Mouse (Mus musculus) lung, embryonic 16.5 days (tissue): ENCODE results near the gene Emp3. TPM values are rescaled to one million over a fixed set of nuclear protein-coding genes. Genes with fewer than 3 reads are reported as not detected.
"Not testable (repeated sequence)": the region's sequence is repeated elsewhere in the genome, so short reads cannot be mapped to it uniquely, and the experiment has no call there.

Experiments
- ATAC-seq: fragments of 200-750 bp; cut with Nextera tagmentation; 2 replicates; pipeline ENCODE4 v1.8.0; 2017; ENCODE audit warnings: low read depth, mild to moderate bottlenecking, moderate library complexity
- H3K27ac ChIP-seq: fragments of 300-500 bp; sonication (generic); 2 replicates; pipeline ENCODE4 v1.5.1; 2014; ENCODE audit warnings: mild to moderate bottlenecking, control low read depth, low read length
- H3K27me3 ChIP-seq: fragments of 300-500 bp; sonication (generic); 2 replicates; pipeline ENCODE4 v1.6.1; 2014; ENCODE audit warnings: low read depth, low read length, mixed read lengths; ENCODE audit not compliant: control insufficient read depth, insufficient read depth
- H3K36me3 ChIP-seq: fragments of 300-500 bp; sonication (generic); 2 replicates; pipeline ENCODE4 v1.6.1; 2014; ENCODE audit warnings: low read length; ENCODE audit not compliant: control insufficient read depth, insufficient read depth
- H3K4me1 ChIP-seq: fragments of 300-500 bp; sonication (generic); replicated peaks from 2 replicates; pipeline ENCODE4 v1.6.1; 2014; ENCODE audit warnings: low read length, mixed read lengths; ENCODE audit not compliant: control insufficient read depth, insufficient read depth
- H3K4me2 ChIP-seq: fragments of 300-500 bp; sonication (generic); 2 replicates; pipeline ENCODE4 v1.6.1; 2014; ENCODE audit warnings: low read depth, low read length, control low read depth
- H3K4me3 ChIP-seq: fragments of 300-500 bp; sonication (generic); 2 replicates; pipeline ENCODE4 v1.5.1; 2014; ENCODE audit warnings: mild to moderate bottlenecking, low read length, control low read depth
- H3K9ac ChIP-seq: fragments of 300-500 bp; sonication (generic); 2 replicates; pipeline ENCODE4 v1.6.1; 2014; ENCODE audit warnings: low read length, control low read depth
- H3K9me3 ChIP-seq: fragments of 300-500 bp; sonication (generic); 2 replicates; pipeline ENCODE4 v1.6.1; 2016; ENCODE audit warnings: low read length; ENCODE audit not compliant: control insufficient read depth
- WGBS: fragments of 180-500 bp; shearing (Covaris S2); extraction: QIAGEN DNeasy Blood & Tissue Kit; methylation state at CpG from one replicate; pipeline ENCODE4 v1.1.7; 2014; 5-methylcytosine and 5-hydroxymethylcytosine counted together
- polyA plus RNA-seq: library from polyadenylated mRNA; unstranded; fragments of >200 nt; fragmentation: Nextera tagmentation; extraction: Ambion mirVana; gene quantifications from 2 replicates; pipeline ENCODE4 v1.2.1, GENCODE M21; 2015

Gene Emp3
- 177 and 189 TPM in 2 replicates for polyA plus RNA-seq

DNA sequence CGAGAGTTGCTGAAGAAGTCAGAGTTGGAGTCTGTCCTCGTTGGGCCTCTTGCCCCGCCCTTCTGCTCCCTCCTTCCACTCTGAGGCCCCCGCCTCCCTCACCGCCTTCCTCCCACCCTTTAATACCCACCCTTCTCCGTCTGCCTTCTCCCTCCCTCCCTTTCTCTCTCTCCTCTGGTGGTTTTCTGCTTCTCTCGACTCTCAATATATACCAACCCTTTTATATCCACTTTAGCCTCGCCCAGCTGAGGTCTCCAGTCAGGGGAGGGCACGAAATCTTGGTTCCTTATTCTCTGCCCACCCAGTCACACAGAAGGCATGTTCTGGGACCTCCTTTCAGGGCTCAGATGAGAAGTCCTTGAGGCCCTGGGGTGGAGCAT, at the start of gene Emp3:
Gene Emp3 (minus strand): TSS at position 163 of the 380 bp plus-strand sequence.
- Histone ChIP-seq H3K36me3 (no peaks in the 10 kb centered on the region; the same call in 1 of the 2 replicates), H3K4me3 (peak within 1 kb of the TSS; percentile 58), H3K9ac (peak within 1 kb of the TSS; percentile 69), H3K9me3 (no peaks in the 10 kb centered on the region), H3K4me1 (peaks cover 45% of the 10 kb centered on the region), H3K27ac (peak within 1 kb of the TSS; percentile 97), H3K27me3 (no peaks in the 10 kb centered on the region), H3K4me2 (peak within 1 kb of the TSS; percentile 57)
- 8% methylated on average over 9 of the region's 9 CpGs for WGBS
- 0 out of 2 replicates have a peak, but pooled peaks have one; percentile 6 for ATAC-seq

DNA sequence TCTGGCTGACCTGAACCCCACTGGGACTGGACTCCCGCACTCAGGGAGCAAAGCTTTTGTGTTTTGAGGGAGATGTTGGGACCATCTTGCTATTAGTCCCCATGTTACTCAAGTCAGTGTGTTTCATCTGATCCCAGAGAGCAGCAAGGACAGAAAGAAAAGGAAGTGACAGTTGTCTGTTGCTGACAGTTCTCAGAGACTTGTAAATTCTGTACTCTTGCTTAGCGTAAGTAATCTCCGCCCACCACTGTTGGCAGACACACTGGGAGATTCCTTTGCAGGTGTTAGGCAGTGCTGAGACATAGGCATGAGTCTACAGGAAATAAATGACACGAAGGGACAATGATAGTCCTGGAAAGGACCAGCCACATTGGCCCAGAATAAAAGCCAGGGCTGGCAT, 35.4 kb upstream of the Emp3 start:
- no peaks in the 10 kb centered on the region for H3K27me3 ChIP-seq
- no peak for ATAC-seq
- H3K9ac ChIP-seq = no peak overlapping the region
- no peak overlapping the region for H3K4me3 ChIP-seq
- H3K36me3 ChIP-seq = no peaks in the 10 kb centered on the region
- H3K27ac ChIP-seq = no peak overlapping the region
- 48% methylated on average over 4 of the region's 4 CpGs for WGBS
- H3K4me1 ChIP-seq = no peaks in the 10 kb centered on the region
- H3K9me3 ChIP-seq = no peaks in the 10 kb centered on the region
- H3K4me2 ChIP-seq = no peak overlapping the region

DNA sequence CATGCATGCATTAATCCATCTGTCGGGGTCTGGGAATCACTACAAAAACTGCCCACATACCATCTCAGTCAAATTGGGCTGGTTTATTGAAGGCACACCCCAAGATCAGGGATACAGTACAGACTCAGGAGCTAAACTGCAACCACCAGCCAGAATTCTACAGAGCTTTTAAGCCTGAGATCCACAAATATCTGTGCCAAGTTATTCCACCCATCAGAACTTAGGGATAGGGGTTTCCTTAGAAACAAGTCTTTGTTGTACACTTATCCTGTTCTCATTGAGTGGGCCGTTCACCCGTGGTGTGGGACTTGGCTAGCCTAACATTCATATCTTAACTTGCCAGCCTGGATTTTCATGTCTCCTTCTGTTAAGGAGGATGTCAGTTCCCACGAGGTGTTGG, 27.9 kb upstream of the Emp3 start:
- Histone ChIP-seq H3K27ac (no peak overlapping the region), H3K4me1 (no peaks in the 10 kb centered on the region), H3K9me3 (no peaks in the 10 kb centered on the region), H3K27me3 (no peaks in the 10 kb centered on the region), H3K4me2 (no peak overlapping the region), H3K9ac (no peak overlapping the region), H3K4me3 (no peak overlapping the region), H3K36me3 (no peaks in the 10 kb centered on the region)
- ATAC-seq = no peak
- 69% methylated on average over 4 of the region's 4 CpGs for WGBS

DNA sequence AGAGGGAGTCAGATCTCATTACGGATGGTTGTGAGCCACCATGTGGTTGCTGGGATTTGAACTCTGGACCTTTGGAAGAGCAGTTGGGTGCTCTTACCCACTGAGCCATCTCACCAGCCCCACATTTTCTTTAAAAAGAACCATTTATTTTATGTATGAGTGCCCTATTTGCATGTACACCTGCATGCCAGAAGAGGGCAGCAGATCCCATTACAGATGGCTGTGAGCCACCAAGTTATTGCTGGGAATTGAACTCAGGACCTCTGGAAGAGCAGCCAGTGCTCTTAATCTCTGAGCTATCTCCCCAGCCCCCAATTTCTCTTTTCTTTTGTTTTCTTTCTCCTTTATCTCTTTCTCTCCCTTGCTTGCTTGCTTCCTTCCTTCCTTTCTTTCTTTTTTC, 22.1 kb upstream of the Emp3 start:
- WGBS = no CpG with 5 or more reads among the region's 1 CpGs
- not testable (repeated sequence) for H3K27me3 ChIP-seq, ATAC-seq

DNA sequence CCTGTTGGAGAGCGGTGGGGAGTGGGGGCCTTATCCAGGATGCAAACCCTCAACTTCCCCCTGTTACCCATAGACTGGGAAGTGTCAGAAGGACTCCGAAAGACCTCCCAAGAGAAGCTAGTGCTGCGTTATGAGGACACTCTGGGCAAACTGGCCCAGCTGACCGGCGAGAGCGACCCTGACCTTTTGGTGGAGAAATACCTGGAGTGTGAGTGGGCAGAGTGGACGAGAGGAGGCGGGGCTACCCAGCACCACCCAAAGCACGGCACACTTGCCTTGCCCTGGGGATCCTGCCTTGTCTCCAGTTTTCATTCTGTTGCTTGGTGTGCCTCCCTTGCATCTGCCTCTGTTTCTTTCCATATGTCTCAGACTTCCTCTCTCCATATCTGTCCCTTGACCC, 20.8 kb upstream of the Emp3 start:
- Histone ChIP-seq H3K9me3 (no peaks in the 10 kb centered on the region), H3K4me2 (no peak overlapping the region), H3K27me3 (no peaks in the 10 kb centered on the region), H3K36me3 (no peaks in the 10 kb centered on the region), H3K4me1 (no peaks in the 10 kb centered on the region), H3K27ac (no peak overlapping the region), H3K9ac (no peak overlapping the region), H3K4me3 (no peak overlapping the region)
- no peak for ATAC-seq
- 72% methylated on average over 9 of the region's 9 CpGs for WGBS

More for the DNA sequence above, 22.1 kb upstream of the Emp3 start:
- H3K36me3 ChIP-seq, H3K9me3 ChIP-seq, H3K4me2 ChIP-seq, H3K4me3 ChIP-seq, H3K27ac ChIP-seq, H3K4me1 ChIP-seq, H3K9ac ChIP-seq: not testable (repeated sequence)

DNA sequence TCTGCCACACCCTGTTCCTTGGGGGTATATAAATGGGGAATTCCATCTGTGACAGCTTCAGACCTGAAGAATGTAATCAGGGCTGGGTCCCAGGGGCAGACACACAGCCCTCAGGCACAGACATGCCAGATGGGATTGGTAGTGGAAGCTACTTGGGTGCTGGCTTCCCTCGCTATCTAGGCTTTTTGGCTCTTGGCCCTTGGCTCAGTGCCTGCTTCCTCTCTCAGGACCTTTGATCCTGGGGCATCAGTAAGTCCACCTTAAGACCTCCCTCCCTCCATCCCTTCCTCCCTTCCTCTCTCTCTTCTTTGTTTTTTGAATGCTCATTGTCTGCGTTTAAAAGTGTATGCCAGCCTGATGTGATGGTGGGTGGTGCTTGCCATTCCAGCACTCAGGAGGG, 18.6 kb upstream of the Emp3 start:
- Histone ChIP-seq H3K4me2 (no peak overlapping the region), H3K4me1 (no peaks in the 10 kb centered on the region), H3K9ac (no peak overlapping the region), H3K27me3 (no peaks in the 10 kb centered on the region), H3K9me3 (no peaks in the 10 kb centered on the region), H3K4me3 (no peak overlapping the region), H3K27ac (no peak overlapping the region), H3K36me3 (no peaks in the 10 kb centered on the region)
- WGBS = 27% methylated on average over 2 of the region's 2 CpGs
- ATAC-seq = no peak

DNA sequence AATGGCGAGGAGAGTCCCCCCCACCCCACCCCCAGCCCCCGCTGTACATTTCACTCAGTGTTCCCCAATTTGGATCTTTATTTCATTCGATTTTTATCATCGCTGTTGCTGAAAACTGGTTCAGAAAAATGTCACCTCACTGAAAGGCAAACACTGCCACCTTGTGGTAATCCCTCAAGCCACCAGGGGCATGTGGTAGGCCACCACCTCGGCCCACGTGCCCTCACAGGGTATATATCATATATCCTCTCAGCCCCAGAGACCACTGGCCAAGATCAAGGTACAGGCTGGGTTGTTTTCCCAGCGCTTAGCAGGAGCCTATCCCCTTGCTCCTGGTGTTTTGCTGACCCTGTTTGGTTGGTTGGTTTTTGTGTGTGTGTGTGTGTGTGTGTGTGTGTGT, 13.9 kb upstream of the Emp3 start:
- no peaks in the 10 kb centered on the region for H3K27me3 ChIP-seq
- H3K4me3 ChIP-seq = no peak overlapping the region
- H3K36me3 ChIP-seq = no peaks in the 10 kb centered on the region
- no peak overlapping the region for H3K9ac ChIP-seq
- H3K9me3 ChIP-seq = peaks cover 5% of the 10 kb centered on the region; the same call in 1 of the 2 replicates
- no peak overlapping the region for H3K4me2 ChIP-seq
- 18% methylated on average over 7 of the region's 7 CpGs for WGBS
- no peaks in the 10 kb centered on the region for H3K4me1 ChIP-seq
- no peak overlapping the region for H3K27ac ChIP-seq
- peak; percentile 57; the same call in 1 of the 2 replicates for ATAC-seq

DNA sequence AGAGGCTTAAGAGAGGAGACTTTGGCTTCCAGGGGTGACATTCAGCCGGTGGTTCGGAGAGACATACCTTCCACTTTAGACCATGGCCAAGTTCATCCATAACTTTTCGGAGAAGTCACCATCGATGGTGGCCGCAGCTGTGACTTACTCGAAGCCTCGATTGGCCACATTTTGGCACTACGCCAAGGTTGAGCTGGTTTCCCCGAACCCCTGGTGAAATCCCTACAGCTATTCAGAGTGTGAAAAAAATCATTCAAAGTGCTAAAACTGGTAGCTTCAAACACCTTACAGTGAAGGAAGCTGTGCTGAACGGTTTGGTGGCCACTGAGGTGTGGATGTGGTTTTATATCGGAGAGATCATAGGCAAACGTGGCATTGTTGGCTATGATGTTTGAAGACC, 12.6 kb upstream of the Emp3 start:
- not testable (repeated sequence) for H3K27me3 ChIP-seq, ATAC-seq, H3K9me3 ChIP-seq, H3K9ac ChIP-seq, H3K4me2 ChIP-seq, H3K36me3 ChIP-seq, H3K4me3 ChIP-seq, H3K4me1 ChIP-seq, H3K27ac ChIP-seq
- 79% methylated on average over 12 of the region's 12 CpGs for WGBS

DNA sequence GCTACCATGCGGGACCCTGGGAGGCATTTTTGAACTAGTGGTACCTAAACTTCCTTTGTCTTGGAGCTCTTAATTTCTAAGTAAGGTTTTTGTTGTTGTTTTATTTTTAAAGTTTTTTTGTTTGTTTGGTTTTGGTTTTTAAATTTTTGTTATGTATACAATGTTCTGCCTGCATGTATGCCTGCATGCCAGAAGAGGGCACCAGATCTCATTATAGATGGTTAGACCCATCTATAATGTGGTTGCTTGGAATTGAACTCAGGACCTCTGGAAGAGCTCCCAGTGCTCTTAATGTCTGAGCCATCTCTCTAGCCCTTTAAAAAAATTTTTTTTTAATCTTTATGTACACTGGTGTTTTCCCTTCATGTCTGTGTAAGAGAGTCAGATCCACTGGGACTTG, 8.5 kb upstream of the Emp3 start:
- 95% methylated on average over 1 of the region's 1 CpGs for WGBS
- Histone ChIP-seq H3K4me1 (no peaks in the 10 kb centered on the region), H3K4me2 (no peak overlapping the region), H3K9me3 (peaks cover 5% of the 10 kb centered on the region; the same call in 1 of the 2 replicates), H3K27me3 (peaks cover 8% of the 10 kb centered on the region), H3K27ac (no peak overlapping the region), H3K4me3 (no peak overlapping the region), H3K9ac (no peak overlapping the region), H3K36me3 (no peaks in the 10 kb centered on the region)
- no peak for ATAC-seq
